Mouse (Mus musculus): ENCODE results near the gene Men1. TPM values are rescaled to one million over a fixed set of nuclear protein-coding genes. Genes with fewer than 3 reads are reported as not detected.

Men1 gene
- polyA plus RNA-seq, 1 experiment from 2014 or later, result 91.8 TPM

- Histone ChIP-seq H3K9ac (no peak overlapping the region), H3K36me3 (peaks cover 64% of the 10 kb centered on the region), H3K27ac (no peak overlapping the region), H3K4me3 (replicated peaks) (peak overlapping the region; percentile 81), H3K9me3 (replicated peaks) (no peaks in the 10 kb centered on the region), H3K27me3 (no peaks in the 10 kb centered on the region), H3K4me1 (peaks cover 61% of the 10 kb centered on the region), H3K4me2 (peak overlapping the region; percentile 97)
- ATAC-seq (replicated peaks; ENCODE audit: low FRiP score), result no peak
- WGBS, result 78% methylated on average over 5 of the region's 5 CpGs
Measured at GRCm38 (mm10) chr19:6342276-6342933, 7.6 kb downstream of the Men1 start.

DNA sequence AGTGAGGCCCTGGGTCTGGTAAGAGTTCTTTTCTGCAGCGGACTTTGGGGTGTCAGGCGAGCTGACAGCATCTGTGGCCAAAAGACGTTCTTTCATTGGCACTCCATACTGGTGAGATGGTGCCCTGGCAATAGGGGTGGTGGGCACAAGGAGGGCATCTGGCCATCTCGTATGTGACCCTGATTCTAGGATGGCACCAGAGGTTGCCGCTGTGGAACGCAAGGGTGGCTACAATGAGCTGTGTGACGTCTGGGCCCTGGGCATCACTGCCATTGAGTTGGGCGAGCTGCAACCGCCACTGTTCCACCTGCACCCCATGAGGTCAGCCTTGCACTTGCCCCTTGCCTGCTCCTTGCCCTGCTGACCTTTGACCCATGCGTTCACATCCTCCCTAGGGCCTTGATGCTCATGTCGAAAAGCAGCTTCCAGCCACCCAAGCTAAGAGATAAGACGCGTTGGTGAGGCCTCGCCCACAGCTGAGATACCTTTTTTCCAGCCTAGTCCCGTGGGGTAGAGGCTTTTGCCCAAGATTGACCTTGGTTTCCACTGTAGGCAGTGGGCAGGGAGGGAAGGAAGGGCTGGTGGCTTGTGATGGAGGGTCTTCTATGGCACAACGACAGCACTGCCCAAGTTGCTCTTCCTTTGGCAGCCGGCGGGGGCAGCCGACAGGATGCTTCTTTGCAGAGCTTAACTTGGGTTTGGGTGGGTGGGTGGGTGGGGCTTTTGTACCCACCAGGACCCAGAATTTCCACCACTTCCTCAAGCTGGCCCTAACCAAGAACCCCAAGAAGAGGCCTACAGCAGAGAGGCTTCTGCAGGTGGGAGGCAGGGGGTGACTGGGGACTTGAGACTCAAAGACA lies 8.5 kb downstream of the Men1 start:
- Histone ChIP-seq H3K36me3 (peaks cover 59% of the 10 kb centered on the region), H3K27me3 (no peaks in the 10 kb centered on the region), H3K27ac (no peak overlapping the region), H3K4me1 (peaks cover 63% of the 10 kb centered on the region), H3K9me3 (replicated peaks) (no peaks in the 10 kb centered on the region), H3K4me3 (replicated peaks) (no peak overlapping the region), H3K4me2 (peak overlapping the region; percentile 97; the same call in 1 of the 2 replicates), H3K9ac (no peak overlapping the region)
- ATAC-seq (replicated peaks; ENCODE audit: low FRiP score), result no peak
- 83% methylated on average over 19 of the region's 19 CpGs for WGBS

DNA sequence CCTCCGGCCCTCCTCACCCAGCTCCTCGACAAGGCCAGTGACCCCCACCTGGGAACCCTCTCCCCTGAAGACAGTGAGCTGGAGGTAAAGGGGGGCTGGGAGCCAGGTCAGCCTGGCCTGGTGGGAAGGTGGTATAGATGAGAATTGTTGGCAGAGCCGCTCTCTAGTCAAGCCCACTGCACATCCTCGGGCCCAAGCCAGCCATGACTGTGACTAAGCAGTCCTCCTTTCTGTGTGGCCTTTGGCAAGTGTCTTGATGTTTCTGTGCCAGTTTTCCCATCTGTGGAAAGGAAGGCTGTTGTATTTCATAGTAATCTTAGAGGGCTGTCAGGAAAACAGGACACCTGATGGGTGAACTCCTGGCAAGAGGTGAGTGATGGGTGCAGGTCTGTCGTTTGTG lies 9.2 kb downstream of the Men1 start:
- Histone ChIP-seq H3K4me2 (no peak overlapping the region), H3K9me3 (replicated peaks) (no peaks in the 10 kb centered on the region), H3K4me3 (replicated peaks) (no peak overlapping the region), H3K27me3 (no peaks in the 10 kb centered on the region), H3K36me3 (peaks cover 55% of the 10 kb centered on the region), H3K27ac (no peak overlapping the region), H3K4me1 (peaks cover 70% of the 10 kb centered on the region), H3K9ac (no peak overlapping the region)
- 85% methylated on average over 5 of the region's 5 CpGs for WGBS
- no peak for ATAC-seq (replicated peaks; ENCODE audit: low FRiP score)

DNA sequence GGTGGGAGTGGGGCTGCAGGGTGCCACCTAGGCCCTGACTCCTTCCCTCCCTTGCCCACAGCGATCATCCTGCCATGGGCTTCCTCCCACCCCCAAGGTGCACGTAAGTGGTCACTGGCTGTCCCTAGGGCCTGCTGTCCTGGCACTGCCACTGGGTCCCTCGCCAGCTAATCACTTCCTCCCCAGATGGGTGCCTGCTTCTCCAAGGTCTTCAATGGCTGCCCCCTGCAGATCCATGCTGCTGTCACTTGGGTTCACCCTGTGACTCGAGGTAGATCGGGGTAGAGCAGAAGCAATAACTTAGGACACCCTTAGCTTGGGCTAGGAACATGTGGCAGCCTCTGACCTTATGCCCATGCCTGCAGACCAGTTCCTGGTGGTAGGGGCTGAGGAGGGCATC lies 11.2 kb downstream of the Men1 start:
- Histone ChIP-seq H3K4me1 (peaks cover 60% of the 10 kb centered on the region), H3K4me2 (no peak overlapping the region), H3K9ac (no peak overlapping the region), H3K36me3 (peaks cover 48% of the 10 kb centered on the region), H3K27me3 (no peaks in the 10 kb centered on the region), H3K4me3 (replicated peaks) (no peak overlapping the region), H3K9me3 (replicated peaks) (no peaks in the 10 kb centered on the region), H3K27ac (no peak overlapping the region)
- 92% methylated on average over 5 of the region's 5 CpGs for WGBS
- no peak for ATAC-seq (replicated peaks; ENCODE audit: low FRiP score)

DNA sequence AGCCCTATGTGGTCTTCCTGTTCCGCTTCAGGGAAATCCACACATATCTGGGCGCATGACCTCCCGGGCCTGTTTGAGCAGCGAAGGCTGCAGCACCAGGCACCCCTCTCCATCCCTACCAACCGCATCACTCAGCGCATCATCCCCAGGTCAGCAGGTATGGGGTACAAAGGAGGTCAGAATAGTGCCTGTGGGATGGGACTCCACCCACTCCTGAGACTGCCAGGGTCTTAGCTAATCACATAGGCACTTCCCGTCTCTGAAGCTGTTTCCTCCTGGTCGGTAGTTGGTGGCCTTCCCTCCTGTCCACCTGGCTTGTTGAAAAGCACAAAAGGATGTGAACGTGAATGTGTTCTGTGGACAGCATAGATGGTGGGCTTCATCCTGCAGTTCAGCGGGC lies 11.9 kb downstream of the Men1 start:
- Histone ChIP-seq H3K4me3 (replicated peaks) (no peak overlapping the region), H3K4me2 (no peak overlapping the region), H3K27me3 (no peaks in the 10 kb centered on the region), H3K9ac (no peak overlapping the region), H3K36me3 (peaks cover 50% of the 10 kb centered on the region), H3K4me1 (peaks cover 57% of the 10 kb centered on the region), H3K9me3 (replicated peaks) (no peaks in the 10 kb centered on the region), H3K27ac (no peak overlapping the region)
- no peak for ATAC-seq (replicated peaks; ENCODE audit: low FRiP score)
- WGBS, result 85% methylated on average over 10 of the region's 10 CpGs

DNA sequence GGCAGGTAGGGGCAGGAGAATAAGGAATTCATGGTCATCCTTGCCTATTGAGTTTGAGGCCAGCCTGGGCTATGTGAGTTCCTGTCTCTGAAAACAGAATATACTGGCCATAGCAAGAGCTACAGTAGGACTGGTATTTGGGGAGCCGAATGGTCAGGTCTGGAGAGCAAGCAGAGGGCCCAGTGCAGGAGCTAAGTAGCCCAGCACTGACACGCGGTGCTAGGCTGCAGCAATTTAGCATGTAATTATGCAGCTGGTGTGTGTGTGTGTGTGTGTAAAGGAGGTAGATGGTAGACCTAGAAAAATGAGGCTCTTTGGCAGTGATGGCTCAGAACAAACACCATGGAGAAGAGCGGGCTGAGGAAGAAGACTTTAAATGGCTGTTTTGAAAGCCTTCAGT lies 12.8 kb downstream of the Men1 start:
- H3K4me3 ChIP-seq (replicated peaks), result no peak overlapping the region
- H3K27me3 ChIP-seq, result no peaks in the 10 kb centered on the region
- WGBS, result 89% methylated on average over 4 of the region's 4 CpGs
- H3K9me3 ChIP-seq (replicated peaks), result no peaks in the 10 kb centered on the region
- H3K9ac ChIP-seq, result no peak overlapping the region
- no peak overlapping the region for H3K4me2 ChIP-seq
- H3K27ac ChIP-seq, result peak overlapping the region; percentile 81; the same call in 1 of the 2 replicates
- H3K4me1 ChIP-seq, result peaks cover 50% of the 10 kb centered on the region
- ATAC-seq (replicated peaks; ENCODE audit: low FRiP score), result no peak
- H3K36me3 ChIP-seq, result peaks cover 55% of the 10 kb centered on the region

GRCm38 (mm10) chr19:6348717-6349116 lies 13.9 kb downstream of the Men1 start:
- Histone ChIP-seq H3K4me3 (replicated peaks) (no peak overlapping the region), H3K4me1 (peaks cover 45% of the 10 kb centered on the region), H3K4me2 (no peak overlapping the region), H3K9me3 (replicated peaks) (no peaks in the 10 kb centered on the region), H3K36me3 (peaks cover 66% of the 10 kb centered on the region), H3K27ac (peak overlapping the region; percentile 81), H3K9ac (no peak overlapping the region), H3K27me3 (no peaks in the 10 kb centered on the region)
- no peak for ATAC-seq (replicated peaks; ENCODE audit: low FRiP score)
- 51% methylated on average over 9 of the region's 9 CpGs for WGBS

DNA sequence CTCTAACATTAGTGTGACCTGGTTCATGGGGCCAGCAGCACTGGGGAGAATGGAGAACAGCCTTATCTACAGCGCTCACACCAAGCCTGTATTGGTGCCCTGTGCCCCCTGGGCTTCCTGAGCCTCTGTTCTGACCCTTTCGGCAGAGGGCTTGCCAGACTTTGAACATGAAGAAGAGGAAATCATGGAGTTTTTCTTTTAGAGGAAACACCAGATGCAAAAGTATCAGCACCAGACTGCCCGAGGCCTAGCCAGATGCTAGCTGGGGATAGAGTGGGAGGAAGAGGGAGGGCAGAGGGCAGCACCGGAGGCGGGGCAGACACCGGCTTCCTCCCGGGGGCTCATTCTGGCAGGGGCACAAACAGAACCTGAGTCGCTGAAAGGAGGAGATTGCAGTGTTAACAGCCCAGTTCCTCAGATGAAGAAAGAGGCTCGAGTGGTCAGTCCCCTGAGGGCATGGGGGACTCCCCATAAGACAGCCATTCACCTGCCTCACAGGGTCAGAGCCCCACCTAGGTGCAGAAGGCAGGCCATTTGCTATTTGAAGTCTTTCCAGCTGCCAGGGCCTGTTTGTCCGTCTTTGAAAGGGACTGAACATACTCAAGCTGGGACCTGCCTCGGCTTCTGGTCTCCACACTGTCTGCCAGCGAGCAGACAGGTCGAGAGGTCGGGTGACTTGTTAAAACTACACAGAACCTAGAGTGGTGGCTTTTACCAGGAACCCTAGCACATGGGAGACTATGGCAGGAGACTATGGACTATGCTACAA lies 14.6 kb downstream of the Men1 start:
- peak; percentile 41; the same call in 1 of the 2 replicates for ATAC-seq (replicated peaks; ENCODE audit: low FRiP score)
- peaks cover 66% of the 10 kb centered on the region for H3K36me3 ChIP-seq
- peak overlapping the region; percentile 81 for H3K27ac ChIP-seq

GRCm38 (mm10) chr19:6351431-6352106 lies 16.8 kb downstream of the Men1 start:
- Histone ChIP-seq H3K27ac (no peak overlapping the region), H3K4me2 (no peak overlapping the region), H3K36me3 (peaks cover 45% of the 10 kb centered on the region), H3K9ac (no peak overlapping the region), H3K9me3 (replicated peaks) (no peaks in the 10 kb centered on the region), H3K27me3 (no peaks in the 10 kb centered on the region), H3K4me3 (replicated peaks) (no peak overlapping the region), H3K4me1 (peaks cover 33% of the 10 kb centered on the region)
- ATAC-seq (replicated peaks; ENCODE audit: low FRiP score), result no peak
- 65% methylated on average over 14 of the region's 14 CpGs for WGBS

More for the DNA sequence above, 14.6 kb downstream of the Men1 start:
- 15% methylated on average over 14 of the region's 14 CpGs for WGBS
- Histone ChIP-seq H3K27me3 (no peaks in the 10 kb centered on the region), H3K9ac (no peak overlapping the region), H3K4me1 (peaks cover 45% of the 10 kb centered on the region), H3K4me3 (replicated peaks) (no peak overlapping the region), H3K4me2 (0 out of 2 replicates have a peak overlapping the region, but pooled peaks have one; percentile 1), H3K9me3 (replicated peaks) (no peaks in the 10 kb centered on the region)

GRCm38 (mm10) chr19:6352107-6352505 lies 17.3 kb downstream of the Men1 start:
- ATAC-seq (replicated peaks; ENCODE audit: low FRiP score), result no peak
- H3K27me3 ChIP-seq, result no peaks in the 10 kb centered on the region
- 74% methylated on average over 2 of the region's 2 CpGs for WGBS
- H3K4me3 ChIP-seq (replicated peaks), result no peak overlapping the region
- H3K9me3 ChIP-seq (replicated peaks), result no peaks in the 10 kb centered on the region
- H3K4me1 ChIP-seq, result peaks cover 31% of the 10 kb centered on the region
- no peak overlapping the region for H3K9ac ChIP-seq
- no peak overlapping the region for H3K4me2 ChIP-seq
- peaks cover 40% of the 10 kb centered on the region for H3K36me3 ChIP-seq
- no peak overlapping the region for H3K27ac ChIP-seq

GRCm38 (mm10) chr19:6354030-6354429 lies 19.3 kb downstream of the Men1 start:
- Histone ChIP-seq H3K4me1 (peaks cover 11% of the 10 kb centered on the region), H3K27me3 (no peaks in the 10 kb centered on the region), H3K4me2 (no peak overlapping the region), H3K9me3 (replicated peaks) (no peaks in the 10 kb centered on the region), H3K4me3 (replicated peaks) (no peak overlapping the region), H3K9ac (no peak overlapping the region), H3K27ac (no peak overlapping the region), H3K36me3 (peaks cover 30% of the 10 kb centered on the region)
- 51% methylated on average over 7 of the region's 7 CpGs for WGBS
- ATAC-seq (replicated peaks; ENCODE audit: low FRiP score), result no peak
